Mouse (Mus musculus): Measurements from ENCODE around the gene Il17c.

Gene Il17c

GRCm38 (mm10) chr8:122431694-122432442, 10.0 kb downstream of the Il17c start:
- no peak for DNase-seq

- peak; percentile 80 for DNase-seq
Measured at GRCm38 (mm10) chr8:122432443-122433268, 10.8 kb downstream of the Il17c start, which contains the start of gene Cyba. Gene Cyba, minus strand, starts transcription at chr8:122432930.

- no peak for DNase-seq
Measured at GRCm38 (mm10) chr8:122433269-122433905, 11.6 kb downstream of the Il17c start.

- no peak for DNase-seq
Measured at GRCm38 (mm10) chr8:122435375-122435774, 13.6 kb downstream of the Il17c start.

DNA sequence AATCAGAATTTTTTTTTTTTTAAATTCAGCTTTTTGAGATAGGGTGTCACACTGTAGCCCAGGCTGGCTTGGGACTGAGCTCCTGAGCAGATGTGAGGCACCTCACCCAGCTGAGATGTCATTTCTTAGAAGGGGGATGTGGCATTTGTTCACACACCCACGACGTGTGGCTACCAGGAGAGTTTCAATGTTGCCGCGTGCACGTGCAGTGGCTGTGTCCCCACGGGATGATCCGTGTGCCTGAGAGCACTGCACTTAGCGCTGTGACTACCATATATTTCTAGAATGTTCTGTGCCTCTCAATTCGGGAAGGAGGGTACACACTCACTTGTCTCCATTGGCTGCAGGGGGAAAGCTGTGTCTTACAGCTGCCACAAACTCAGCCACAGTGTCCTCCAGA, 14.3 kb downstream of the Il17c start:
- DNase-seq: no peak

DNA sequence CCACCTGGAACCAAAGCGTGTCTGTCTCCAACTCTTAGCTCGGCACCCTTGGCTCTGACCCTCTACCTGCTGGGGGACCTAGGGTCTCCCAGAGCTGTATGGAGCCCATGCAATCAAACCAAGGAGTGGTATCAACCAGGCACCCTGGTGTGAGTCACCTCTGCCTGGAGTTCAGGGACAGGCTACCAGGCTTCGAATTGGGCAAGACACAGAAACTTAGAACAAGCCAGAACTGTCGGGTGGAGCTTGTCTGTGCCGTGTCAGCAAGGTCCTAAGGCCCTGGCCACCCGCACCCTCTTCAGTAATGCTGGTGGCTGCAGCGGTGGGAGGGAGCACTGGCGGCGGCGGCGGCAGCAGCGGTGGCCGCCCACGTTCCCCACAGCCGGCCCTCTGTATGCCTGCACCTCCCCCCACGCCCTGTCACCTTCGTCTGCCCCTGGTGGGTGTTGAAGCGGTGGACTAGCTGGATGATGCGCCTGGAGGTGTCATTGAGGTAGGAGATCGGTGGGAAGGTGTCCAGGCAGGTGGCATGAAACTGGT, 14.8 kb downstream of the Il17c start:
- no peak for DNase-seq

- no peak for DNase-seq
Measured at GRCm38 (mm10) chr8:122437708-122438331, 16.0 kb downstream of the Il17c start.

DNA sequence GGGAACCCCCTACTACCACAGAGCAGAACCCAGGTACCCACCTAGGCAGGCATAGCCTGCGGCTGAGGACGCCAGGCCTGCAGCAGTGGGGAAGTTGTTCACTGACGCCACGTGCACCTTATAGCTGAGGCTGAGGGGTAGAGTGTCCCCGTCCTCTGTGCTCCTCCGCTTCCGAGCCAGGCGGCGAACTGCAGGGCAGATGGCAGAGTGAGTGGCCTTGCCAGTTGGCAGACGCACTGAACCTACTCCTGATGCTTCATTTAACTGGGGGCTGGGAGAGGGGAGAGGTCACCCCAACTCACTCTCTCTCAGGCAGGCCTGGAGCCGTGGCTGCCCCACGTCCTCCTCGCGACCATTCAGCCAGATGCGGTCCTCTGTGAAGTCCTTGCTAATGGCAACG, 17.5 kb downstream of the Il17c start:
- no peak for DNase-seq

DNA sequence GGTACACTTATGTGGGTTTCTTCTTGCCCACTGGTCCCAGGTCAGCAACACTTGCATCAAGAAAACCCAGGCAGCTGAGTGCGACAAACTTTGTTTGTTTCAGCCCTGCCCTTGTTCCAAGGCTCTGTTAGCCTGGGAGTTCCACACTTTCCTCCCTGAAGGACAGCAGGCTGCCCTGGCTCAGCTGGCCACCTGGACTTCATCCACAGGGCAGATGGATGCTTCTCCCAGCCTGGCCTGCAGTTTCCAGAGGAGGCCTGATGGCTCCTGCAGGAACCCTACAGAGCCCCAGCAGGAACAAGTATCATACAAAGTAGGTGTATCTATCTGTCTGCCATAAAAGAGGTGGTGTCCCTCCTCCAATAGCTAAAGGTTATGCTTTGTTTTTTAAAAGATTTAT, 19.5 kb downstream of the Il17c start:
- no peak for DNase-seq

- DNase-seq: no peak
Measured at GRCm38 (mm10) chr8:122442356-122442755, 20.5 kb downstream of the Il17c start.

DNA sequence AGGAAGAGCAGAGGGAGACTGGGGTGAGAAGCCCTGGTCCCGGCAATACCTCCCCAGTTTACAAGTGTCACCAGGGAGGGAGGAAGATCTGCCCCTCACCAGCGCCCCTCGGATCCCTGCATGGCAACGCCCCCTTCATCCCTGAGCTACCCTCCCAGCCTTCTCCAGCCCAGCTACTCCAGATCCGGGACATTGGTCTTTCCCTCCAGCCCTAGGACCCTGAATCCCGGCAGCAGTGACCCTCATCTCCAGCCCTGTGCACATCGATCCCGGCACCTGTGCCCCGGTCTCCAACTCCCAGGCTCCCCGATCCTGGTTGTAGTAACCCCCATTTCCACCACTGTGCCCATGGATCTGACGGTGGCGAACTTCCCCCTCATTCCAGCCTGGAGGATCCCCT, 21.0 kb downstream of the Il17c start:
- DNase-seq: no peak

- peak; percentile 99 for DNase-seq
Measured at GRCm38 (mm10) chr8:122443262-122444006, 21.6 kb downstream of the Il17c start, which contains the start of gene Mvd. Gene Mvd, minus strand, starts transcription at chr8:122443422.

GRCm38 (mm10) chr8:122444058-122444748, 22.4 kb downstream of the Il17c start:
- peak; percentile 75 for DNase-seq

GRCm38 (mm10) chr8:122445203-122445602, 23.4 kb downstream of the Il17c start:
- no peak for DNase-seq

- no peak for DNase-seq
Measured at GRCm38 (mm10) chr8:122451161-122451703, 29.4 kb downstream of the Il17c start.

GRCm38 (mm10) chr8:122452154-122452553, 30.3 kb downstream of the Il17c start:
- no peak for DNase-seq

GRCm38 (mm10) chr8:122454409-122454808, 32.6 kb downstream of the Il17c start:
- DNase-seq: no peak

DNA sequence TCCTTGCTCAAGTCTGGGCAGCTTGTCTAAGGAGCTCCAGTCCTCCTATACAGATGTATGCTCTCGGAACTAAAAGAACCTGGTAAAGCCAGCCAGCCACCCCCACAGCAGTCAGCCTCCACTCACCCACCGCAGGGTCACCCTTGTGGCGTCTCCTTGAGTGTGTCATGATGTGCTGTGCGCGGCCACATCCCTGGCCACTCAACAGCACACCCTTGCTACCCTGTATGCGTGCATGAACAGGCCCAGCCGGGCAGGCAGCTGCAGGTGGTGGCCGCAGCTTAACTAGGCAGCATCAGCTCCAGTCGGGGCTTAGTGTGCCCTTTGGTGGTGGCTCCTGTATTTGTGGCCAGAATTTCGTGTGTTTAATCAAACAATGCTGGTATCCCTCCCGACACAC, 35.4 kb downstream of the Il17c start:
- DNase-seq: no peak

GRCm38 (mm10) chr8:122459218-122459900, 37.5 kb downstream of the Il17c start:
- DNase-seq: no peak

- no peak for DNase-seq
Measured at GRCm38 (mm10) chr8:122459990-122460389, 38.2 kb downstream of the Il17c start.
